Mouse (Mus musculus) spleen, adult 12 weeks (tissue): ENCODE data around the gene Shbg.
A peak's percentile ranks its signal among the peaks of the same experiment; 100 is the strongest.

ENCODE experiments used
- DNase-seq: peaks from one replicate; pipeline ENCODE4 v3.0.0; 2022; ENCODE audit warnings: low spot score

Gene Shbg

DNA sequence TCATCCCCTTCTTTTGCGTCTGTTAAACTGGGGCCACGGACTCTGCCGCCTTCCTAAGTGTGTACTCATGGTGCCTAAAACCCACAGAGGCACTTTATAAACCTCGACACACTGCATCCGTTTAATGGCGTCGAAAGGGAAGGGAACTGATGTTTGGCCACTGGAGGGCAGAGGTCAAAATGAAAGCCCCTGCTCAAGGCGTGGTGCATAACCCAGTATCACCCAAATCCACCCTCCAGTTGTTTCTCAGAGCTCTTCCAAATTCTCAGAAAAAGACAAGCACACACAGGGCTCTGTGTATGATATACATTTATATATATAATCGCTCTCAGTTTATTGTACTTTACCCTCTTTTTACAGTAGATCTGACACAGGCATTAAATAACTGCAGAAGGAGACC is 18.3 kb downstream of the Shbg start:
- no peak for DNase-seq

DNA sequence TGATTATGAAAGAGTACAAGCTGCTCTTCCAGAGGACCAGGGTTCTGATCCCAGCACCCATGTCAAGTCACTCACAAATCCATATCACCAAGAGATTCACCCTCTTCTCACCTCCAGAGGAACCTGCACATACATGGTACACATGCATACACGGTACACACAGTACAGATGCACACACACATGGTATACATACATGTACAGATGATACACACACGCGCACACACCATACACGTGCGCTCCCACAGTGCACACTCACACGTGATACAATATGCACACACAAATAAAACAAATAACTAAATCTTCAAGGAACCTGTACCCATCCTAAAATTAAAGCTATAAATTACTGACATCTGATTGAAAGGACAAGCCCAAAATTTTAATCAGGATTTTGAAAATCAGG is 22.9 kb downstream of the Shbg start:
- DNase-seq: no peak

DNA sequence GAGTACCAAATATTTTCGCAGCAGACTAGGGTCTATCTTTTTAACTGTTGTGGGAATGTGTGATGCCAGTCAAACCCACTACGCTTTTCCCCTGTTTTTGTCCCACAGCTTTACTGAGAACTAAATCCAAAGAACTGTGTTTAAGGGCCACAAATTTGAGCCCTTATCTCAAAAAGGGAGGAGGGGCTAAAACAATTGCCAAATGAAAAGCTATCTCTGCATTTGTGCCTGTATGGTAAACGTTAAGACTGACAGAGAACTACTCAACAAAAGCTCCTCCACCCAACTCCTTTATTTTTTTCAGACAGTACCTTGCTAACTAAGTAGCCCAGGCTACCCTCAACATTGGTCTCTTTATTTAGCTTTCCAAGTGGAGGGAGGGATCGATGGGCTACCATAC is 24.9 kb downstream of the Shbg start:
- no peak for DNase-seq

DNA sequence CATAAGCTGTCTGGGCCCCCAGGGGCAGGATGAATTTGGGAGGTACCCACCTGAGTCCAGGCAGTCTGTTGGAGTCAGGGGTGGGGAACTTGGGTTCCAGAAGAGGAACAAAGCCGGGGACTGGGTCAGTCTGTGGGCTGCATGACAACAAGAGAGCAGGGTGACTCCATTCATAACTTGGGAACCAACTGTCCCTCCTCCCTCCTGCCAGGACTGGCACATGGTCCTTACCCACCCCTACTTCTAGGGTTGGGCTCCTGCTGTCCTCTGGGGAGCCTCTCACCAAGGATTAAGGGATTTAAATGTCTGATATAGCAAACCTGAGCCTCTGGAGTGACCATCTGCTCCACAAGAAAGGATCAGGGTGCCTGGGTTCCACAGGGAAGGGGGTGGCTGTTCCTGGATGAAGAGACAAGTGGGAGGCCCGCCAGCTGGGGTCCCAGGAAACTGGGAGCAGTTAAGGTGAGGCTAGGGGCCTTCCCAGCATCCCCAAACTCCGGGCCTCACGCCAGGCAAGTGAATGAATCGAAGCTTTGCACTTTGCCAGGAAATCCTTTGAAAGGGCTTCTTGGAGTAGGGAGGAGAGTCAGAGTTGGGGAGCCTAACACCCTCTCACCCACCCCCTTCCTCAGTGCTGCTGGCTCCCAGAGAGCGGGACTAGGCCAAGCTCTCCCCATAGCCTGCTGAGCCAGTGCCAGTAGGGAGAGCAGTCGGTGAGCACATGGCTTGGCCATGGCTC is 25.6 kb downstream of the Shbg start:
- DNase-seq: no peak

DNA sequence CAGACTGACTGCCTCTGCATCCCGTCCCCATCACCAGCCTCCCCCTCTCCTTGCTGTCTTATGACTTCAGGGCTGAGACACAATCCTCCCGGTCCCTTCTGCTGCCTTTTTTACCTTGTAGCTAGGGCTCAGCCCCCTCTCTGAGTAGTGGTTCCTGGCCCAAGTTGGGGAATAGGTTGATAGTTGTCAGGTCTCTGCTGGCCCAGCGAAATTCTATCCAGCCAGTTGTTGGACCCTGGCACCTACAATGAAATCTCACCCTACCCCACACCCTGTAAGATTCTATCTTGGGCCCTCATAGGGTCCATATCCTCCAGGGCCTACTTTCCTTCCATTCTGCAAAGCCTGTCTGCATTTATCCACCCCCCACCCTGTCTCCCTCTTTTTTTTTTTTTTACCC is 26.3 kb downstream of the Shbg start:
- DNase-seq: no peak

DNA sequence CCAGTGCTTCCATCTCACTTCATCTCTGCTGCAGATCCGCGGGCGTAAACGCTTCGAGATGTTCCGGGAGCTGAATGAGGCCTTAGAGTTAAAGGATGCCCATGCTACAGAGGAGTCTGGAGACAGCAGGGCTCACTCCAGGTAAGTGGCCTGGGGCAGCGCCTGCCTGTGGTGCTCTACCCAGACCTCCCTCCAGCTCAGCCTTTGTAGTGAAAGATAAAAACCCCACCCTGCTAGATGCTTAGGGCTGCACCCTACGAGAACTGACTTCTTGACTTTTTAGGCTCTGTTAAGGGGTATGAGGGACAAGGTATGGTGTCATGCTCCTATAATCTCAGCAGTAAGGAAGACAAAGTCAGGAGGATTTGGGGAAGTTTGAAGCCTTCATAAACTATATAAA is 27.1 kb downstream of the Shbg start:
- DNase-seq: no peak

DNA sequence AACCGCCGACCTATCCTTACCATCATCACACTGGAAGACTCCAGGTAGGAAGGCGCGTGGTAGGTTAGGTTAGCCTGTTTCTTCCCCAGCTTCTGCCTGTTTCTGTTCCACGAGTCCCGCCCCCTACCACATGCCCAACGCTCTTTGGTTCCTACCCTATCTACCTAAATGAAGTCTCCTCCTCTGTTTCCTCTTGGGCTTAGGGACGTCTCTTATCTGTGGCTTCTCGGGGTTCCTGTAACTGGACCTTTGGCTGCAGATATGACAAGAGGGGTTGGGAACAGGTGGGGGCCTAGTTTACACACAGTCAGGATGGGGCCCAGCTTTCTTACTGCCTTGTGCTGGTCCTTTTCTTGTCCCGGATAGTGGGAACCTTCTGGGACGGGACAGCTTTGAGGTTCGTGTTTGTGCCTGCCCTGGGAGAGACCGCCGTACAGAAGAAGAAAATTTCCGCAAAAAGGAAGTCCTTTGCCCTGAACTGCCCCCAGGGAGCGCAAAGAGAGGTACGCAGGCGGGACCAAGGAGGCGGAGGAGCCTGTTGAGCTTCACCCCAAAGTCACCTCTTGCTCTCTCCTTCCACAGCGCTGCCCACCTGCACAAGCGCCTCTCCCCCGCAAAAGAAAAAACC is 28.4 kb downstream of the Shbg start:
- no peak for DNase-seq

DNA sequence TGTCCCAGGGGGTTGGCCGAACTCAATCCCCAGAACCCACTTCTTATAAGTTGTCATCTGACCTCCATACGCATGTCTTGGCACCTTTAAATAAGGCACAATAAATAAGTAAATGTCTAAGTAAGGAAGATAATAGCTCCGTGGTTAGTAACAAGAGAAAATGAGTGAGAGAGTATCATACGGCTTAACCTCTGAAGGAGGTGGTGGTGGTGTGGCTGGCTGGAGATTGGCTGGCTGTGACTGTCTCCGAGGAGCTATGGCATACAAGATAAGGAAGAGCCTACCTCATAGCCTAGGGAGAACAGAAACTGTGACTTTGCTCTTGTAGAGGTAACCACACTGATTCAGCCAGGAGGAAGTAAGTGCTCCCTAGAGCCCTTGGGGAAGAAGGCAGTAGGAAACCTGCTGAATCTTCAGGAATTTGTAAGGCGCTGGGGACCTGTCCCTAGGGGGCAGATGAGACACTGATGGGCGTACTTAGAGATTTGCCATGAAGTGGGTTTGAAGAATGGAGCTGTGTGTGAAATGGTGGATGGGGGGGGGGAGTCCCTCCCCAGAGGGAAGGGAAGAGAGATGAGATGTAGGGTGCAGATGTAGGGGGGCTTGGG is 31.9 kb downstream of the Shbg start:
- peak; percentile 47 for DNase-seq

DNA sequence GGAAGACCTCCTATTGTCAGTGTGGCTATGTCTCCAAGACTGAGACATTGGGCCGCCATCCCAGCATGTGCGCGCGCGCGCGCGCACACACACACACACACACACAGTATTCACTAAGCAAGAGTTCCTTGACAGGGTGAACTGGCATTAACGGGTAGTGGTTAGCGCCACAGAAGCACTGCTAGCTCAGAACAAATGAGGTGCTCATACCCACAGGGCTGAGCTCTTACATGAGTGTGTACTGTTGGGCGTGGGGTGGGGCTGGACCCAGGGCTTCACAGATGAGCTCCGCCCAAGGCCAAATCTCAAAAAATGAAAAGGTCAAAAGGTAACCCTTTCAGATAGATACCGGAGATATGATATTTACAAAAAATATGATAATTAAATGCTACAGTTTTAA is 32.8 kb downstream of the Shbg start:
- no peak for DNase-seq

DNA sequence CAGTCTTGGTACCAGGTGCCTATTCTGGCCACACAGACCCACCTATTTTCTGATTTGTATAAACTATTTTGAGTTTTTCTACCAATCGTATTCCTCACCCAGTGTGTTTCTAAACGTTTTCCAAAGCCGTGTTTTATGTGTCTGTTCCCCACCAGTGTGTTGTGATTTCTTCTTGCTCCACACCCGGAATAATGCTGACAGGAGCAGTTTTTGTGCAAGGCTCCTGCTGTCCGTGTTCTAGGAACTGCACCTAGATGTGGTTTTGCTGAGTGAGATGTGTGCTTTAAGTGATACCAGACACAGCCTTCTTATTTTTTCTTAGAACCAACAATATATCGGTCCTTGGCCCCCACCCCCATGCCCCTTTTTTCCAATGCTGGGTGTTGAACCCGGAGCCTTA is 33.7 kb downstream of the Shbg start:
- no peak for DNase-seq

DNA sequence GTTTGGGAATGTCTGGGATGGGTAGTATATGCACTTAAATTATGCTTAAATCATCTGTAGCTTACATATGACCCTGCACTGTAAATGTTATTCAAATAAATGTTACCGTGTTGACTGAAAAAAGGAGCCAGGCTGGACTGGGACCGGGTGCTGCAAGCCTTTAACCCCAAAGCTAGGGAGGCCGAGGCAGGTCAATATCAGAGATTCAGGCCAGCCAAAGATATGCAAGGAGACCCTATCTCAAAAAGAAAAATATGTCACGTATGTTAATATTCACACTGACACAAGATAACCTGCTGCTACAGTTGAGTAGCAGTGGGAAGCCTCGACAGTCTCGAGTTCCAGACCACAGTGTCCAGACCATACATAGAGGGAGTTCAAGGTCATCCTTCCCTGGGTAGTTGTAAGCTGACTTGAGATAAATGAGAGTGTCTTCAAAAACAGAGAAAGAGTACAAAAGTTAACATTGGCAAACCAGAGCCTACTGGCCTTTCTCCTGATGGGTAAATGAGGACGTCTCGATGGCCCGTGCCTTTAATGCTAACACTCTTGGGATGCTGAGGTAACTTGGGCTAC is 35.4 kb downstream of the Shbg start:
- no peak for DNase-seq

DNA sequence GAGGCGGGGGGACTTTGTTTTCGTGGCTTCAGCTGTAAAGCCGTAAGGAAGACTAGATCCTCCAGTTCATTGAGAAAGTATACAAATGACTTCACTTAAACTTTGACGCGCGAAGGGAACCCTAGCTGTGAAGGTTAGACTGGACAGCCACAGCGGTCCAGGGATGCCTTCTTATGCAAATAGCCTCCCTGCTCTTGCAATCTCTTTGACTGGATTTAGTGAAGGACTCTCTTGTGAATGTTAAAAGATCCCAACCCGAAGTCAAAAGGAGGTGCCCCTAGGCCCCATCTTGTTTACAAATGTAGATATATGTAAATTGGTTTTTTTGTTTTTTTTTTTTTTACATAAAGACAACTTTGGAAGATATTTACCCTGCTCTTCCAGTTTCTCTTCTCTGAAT is 35.9 kb downstream of the Shbg start:
- no peak for DNase-seq

DNA sequence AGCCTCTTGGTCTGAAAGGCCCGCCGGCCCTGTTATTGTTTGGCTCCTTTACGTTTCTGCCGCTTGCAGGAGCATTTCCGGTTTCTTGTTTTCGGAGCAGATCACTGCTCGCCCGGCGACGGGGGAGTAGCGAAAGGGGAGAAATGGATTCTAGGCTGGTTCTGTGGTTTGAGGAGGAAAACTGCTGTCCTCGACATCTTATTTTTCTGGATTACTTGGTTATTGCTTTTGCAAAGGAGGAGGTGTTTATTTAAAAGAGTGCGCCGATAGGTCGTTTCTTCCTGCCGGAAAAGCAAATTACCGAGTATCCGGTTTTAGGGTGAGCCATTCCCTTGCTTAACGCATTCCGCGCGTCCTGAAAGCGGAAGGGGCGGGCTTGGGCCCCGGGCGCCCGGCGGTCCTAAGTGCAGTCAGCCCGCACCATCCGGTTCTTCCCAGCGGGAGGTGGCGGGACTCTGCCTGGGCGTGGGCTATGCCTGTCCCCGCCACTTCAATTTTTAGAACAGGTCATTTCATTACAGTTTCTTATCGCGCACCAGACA is 36.5 kb downstream of the Shbg start:
- peak; percentile 85 for DNase-seq

DNA sequence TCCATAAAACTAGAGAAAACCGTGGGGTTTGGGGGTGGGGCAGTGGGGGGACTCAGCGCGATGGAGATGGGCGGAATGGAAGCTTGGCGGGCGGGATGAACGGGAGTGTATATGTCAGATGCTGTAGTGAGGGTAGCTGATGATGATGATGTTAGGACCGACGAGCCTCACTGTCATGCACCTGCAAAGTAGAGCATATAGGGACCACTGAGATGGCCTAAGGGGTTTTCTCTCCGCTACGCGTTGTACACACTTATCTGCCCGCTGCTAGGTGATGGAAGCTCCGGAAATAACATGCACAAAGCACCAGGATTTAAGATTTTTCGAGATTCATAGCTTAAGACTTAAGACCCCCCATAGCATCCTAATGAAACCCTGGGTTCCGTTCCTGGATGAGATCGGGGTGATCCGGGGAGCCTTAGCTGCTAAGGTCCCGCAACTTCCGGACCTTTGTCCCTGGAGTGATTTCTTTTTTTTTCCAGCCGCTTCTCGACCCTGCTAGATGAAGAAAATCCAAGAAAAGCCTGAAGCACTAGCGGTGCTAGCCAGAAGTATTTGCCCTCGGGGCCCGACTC is 37.0 kb downstream of the Shbg start:
- DNase-seq: peak; percentile 25

DNA sequence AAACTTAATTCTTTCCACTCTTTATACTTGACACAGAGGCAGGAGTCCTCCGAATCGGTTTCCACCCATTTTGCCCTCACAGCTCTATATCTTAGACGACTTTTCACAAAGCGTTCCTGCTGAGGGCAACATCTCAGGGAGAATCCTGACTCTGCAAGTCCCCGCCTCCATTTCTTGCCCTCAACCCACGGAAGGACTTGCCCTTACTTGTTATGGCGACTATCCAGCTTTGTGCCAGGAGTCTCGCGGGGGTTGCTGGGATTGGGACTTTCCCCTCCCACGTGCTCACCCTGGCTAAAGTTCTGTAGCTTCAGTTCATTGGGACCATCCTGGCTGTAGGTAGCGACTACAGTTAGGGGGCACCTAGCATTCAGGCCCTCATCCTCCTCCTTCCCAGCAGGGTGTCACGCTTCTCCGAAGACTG is 37.6 kb downstream of the Shbg start, which contains the start of the genes Wrap53 and Trp53:
TSS of gene Wrap53 (minus strand) at position 165 of the 424 bp plus-strand sequence.
TSS of gene Trp53 (plus strand) at position 269 of the 424 bp plus-strand sequence.
- peak; percentile 82 for DNase-seq

DNA sequence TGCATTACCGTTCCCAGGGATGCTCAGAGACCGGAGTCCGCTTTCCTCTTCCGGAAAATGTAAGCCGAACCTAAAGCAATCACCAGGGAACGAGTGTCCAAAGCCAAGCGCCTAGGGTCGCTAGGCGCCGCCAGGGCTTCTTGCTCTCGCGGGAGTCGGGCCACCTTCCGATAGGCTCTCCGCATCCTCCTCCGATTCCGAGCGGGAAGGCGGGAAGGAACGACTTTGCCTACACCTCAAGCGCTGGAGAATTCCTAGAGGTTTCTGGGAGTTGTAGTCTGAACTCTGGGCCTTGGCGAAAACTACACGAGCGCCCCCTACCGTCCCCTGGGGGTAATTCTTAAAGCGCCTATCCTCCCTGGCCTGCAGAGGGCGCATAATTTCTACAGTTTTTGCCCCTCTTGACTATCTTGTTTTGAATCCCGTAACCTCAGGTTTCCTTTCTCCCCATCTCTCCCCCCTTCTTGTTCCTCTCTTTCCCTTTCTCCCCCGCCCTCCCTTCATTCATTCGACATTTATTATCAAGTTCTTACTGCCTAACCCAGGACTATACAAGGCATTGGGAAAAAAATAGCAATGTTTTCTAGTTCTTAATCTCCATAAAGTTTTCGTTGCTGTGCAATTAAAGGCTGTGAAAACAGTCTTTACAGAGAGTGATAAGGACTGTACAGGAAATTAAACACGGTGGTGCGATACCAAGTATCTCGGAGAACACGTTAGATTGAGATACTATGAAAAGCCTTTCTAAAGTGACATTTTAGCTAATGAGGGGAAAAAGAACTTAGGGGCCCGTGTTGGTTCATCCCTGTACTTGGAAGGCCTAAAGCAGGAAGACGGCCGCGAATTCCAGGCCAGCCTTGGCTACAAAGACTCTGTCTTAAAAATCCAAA is 38.3 kb downstream of the Shbg start:
- DNase-seq: peak; percentile 97

DNA sequence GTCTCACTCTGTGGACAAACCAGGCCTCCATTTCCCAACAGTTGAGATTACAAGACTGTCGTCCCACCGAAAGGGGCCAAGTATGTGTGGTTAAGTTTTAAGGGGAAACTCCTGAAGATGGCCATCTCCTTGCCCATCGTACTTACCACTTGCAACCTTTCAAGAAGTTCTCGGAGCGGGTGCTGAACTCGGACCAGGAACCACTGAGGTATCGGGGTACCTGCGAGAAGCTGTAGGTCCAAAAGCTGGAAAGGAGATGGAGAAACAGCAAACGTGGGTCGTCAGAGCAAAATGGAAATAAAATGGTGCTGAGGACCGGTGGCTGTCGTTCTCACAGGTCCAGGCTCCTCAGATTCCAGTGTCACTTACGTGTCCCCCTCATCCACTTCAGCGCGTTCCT is 39.4 kb downstream of the Shbg start:
- no peak for DNase-seq

DNA sequence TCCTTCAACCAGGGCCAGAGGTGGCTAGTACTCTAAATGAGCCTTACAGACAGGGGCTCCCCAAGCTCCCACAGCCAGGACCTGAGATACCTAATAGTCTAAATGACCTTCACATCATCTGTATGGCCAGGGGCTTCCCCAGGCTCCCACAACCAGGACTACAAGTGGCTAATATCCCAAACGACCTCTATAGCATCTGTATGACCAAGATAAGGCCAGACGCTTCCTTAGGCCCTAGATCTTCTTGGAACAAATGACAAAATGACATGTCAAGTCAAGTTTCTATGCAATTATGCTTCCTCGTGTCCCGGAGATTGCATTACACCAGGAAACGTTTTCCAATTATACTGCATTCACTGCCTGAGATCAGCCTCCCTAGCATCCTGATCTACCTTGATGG is 41.4 kb downstream of the Shbg start:
- DNase-seq: no peak

DNA sequence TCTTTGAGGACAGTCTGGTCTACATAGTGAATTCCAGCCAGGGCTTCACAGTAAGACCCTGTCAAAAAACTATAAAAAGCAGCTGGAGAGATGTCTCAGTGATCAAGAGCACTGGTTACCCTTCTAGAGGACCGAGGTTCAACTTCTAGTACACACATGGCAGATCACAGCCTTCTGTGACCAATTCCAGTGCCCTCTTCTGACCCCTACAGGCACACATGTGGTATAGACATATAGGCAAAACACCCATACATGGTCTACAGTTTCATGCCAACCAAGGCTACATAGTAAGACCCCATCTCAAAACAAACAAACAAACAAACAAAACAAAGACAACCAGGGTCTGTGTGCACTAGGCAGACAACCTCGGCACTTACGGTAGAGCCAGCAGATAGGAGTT is 42.5 kb downstream of the Shbg start:
- DNase-seq: no peak

DNA sequence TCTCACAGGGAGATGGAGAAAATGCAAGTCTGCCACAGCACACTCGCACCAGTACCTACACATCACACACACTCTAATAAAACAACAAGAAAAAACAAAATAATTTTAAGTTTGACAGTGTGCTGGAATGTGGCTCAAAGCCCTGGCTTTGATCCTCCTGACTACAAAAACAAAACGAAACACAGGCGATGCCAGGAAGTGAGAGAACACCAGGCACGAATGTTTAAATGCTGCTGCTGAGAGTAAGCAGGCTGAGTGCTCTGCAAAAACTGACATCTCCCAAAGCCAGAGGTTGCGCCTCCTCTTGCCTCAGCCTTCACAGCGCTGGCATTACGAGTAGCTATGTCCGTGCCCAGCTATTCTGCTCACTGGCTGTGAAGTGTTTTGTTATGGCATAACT is 52.6 kb downstream of the Shbg start:
- DNase-seq: no peak
